In genomic region chr4:105286809-105287208, GRCm38 (mm10) we compare ENCODE assay signal across 19 mouse cellular contexts.
A peak's percentile ranks its signal among the peaks of the same experiment; 100 is the strongest.
DNase-seq lines count a peak whose midpoint lies in the region; ATAC-seq and TF ChIP-seq lines count a peak whose summit lies in the region.
"Had no signal": no experiment of that assay in that cellular context is flagged by ENCODE, and none has a peak within 500 bp of the region (broad histone marks: within the 10 kb centered on the region; RNA-seq: fewer than 3 reads in every experiment).

No protein-coding gene starts in this region.

- no peaks in the 10 kb centered on the region for H3K27me3 ChIP-seq in forebrain, embryonic 10.5 days (ENCODE audit: poor library complexity, severe bottlenecking)
- H3K27me3 ChIP-seq in forebrain, embryonic 13.5 days: no peaks in the 10 kb centered on the region
- H3K27me3 ChIP-seq in intestine, embryonic 15.5 days (replicated peaks): no peaks in the 10 kb centered on the region
- H3K27me3 ChIP-seq in intestine, postnatal 0 days (replicated peaks; ENCODE audit: control insufficient read depth, insufficient read depth, low read length): no peaks in the 10 kb centered on the region
- H3K27me3 ChIP-seq in lung, embryonic 16.5 days (ENCODE audit: control insufficient read depth, insufficient read depth, low read depth, low read length): no peaks in the 10 kb centered on the region
- no peaks in the 10 kb centered on the region for H3K27me3 ChIP-seq in CH12.LX (replicated peaks)
- H3K27me3 ChIP-seq: embryonic facial prominence, embryonic 13.5 days; forebrain, embryonic 15.5 days; heart, embryonic 13.5 days; hindbrain, embryonic 13.5 days had no signal

- H3K4me2 ChIP-seq in forebrain, embryonic 13.5 days: no peak overlapping the region
- H3K4me2 ChIP-seq in intestine, embryonic 15.5 days (replicated peaks): no peak overlapping the region
- H3K4me2 ChIP-seq in intestine, postnatal 0 days (replicated peaks; ENCODE audit: low read depth): no peak overlapping the region
- H3K4me2 ChIP-seq in lung, embryonic 16.5 days (ENCODE audit: low read depth, low read length): no peak overlapping the region
- no peak overlapping the region for H3K4me2 ChIP-seq in CH12.LX (ENCODE audit: insufficient read depth, low read depth, poor library complexity, severe bottlenecking)
- H3K4me2 ChIP-seq: embryonic facial prominence, embryonic 13.5 days; forebrain, embryonic 15.5 days; heart, embryonic 13.5 days; hindbrain, embryonic 13.5 days had no signal

- H3K4me1 ChIP-seq in forebrain, embryonic 10.5 days: peaks cover 71% of the 10 kb centered on the region
- peaks cover 26% of the 10 kb centered on the region for H3K4me1 ChIP-seq in forebrain, embryonic 13.5 days
- H3K4me1 ChIP-seq in intestine, embryonic 15.5 days (replicated peaks): peaks cover 24% of the 10 kb centered on the region
- no peaks in the 10 kb centered on the region for H3K4me1 ChIP-seq in intestine, postnatal 0 days (replicated peaks; ENCODE audit: control insufficient read depth, insufficient read depth, low read length)
- peaks cover 11% of the 10 kb centered on the region for H3K4me1 ChIP-seq in lung, embryonic 16.5 days (replicated peaks; ENCODE audit: control insufficient read depth, insufficient read depth, low read length)
- H3K4me1 ChIP-seq in CH12.LX (ENCODE audit: control insufficient read depth in 1 of 2, insufficient read depth in 2 of 2): peaks cover 65 to 92% of the 10 kb centered on the region in 2 experiments

- 88% methylated on average over 10 of the region's 10 CpGs for WGBS in forebrain, embryonic 10.5 days
- 89% methylated on average over 10 of the region's 10 CpGs for WGBS in forebrain, embryonic 13.5 days
- WGBS in intestine, embryonic 15.5 days: 48% methylated on average over 10 of the region's 10 CpGs
- WGBS in intestine, postnatal 0 days: 61% methylated on average over 10 of the region's 10 CpGs
- 54% methylated on average over 10 of the region's 10 CpGs for WGBS in lung, embryonic 16.5 days

- no peak overlapping the region for H3K4me3 ChIP-seq in forebrain, embryonic 10.5 days
- no peak overlapping the region for H3K4me3 ChIP-seq in forebrain, embryonic 13.5 days
- H3K4me3 ChIP-seq in intestine, embryonic 15.5 days (replicated peaks): no peak overlapping the region
- no peak overlapping the region for H3K4me3 ChIP-seq in intestine, postnatal 0 days (ENCODE audit: low read depth, low read length)
- no peak overlapping the region for H3K4me3 ChIP-seq in lung, embryonic 16.5 days (ENCODE audit: low read length)
- no peak overlapping the region for H3K4me3 ChIP-seq in CH12.LX (replicated peaks in 1 of 3; ENCODE audit: low read depth in 2 of 3, low read length in 2 of 3, poor library complexity in 1 of 3)
- H3K4me3 ChIP-seq: embryonic facial prominence, embryonic 13.5 days; forebrain, embryonic 15.5 days; heart, embryonic 13.5 days; hindbrain, embryonic 13.5 days had no signal

- H3K36me3 ChIP-seq in forebrain, embryonic 10.5 days (replicated peaks): no peaks in the 10 kb centered on the region
- no peaks in the 10 kb centered on the region for H3K36me3 ChIP-seq in forebrain, embryonic 13.5 days (ENCODE audit: poor library complexity, severe bottlenecking)
- no peaks in the 10 kb centered on the region for H3K36me3 ChIP-seq in intestine, embryonic 15.5 days
- no peaks in the 10 kb centered on the region for H3K36me3 ChIP-seq in intestine, postnatal 0 days (ENCODE audit: control insufficient read depth, insufficient read depth)
- H3K36me3 ChIP-seq in lung, embryonic 16.5 days (ENCODE audit: control insufficient read depth, insufficient read depth, low read length): no peaks in the 10 kb centered on the region
- H3K36me3 ChIP-seq in CH12.LX (replicated peaks in 1 of 2; ENCODE audit: control insufficient read depth in 1 of 2, insufficient read depth in 1 of 2, low read length in 1 of 2): no peaks in the 10 kb centered on the region
- H3K36me3 ChIP-seq: embryonic facial prominence, embryonic 13.5 days; forebrain, embryonic 15.5 days; heart, embryonic 13.5 days; hindbrain, embryonic 13.5 days had no signal

- no peaks in the 10 kb centered on the region for H3K9me3 ChIP-seq in forebrain, embryonic 10.5 days
- no peaks in the 10 kb centered on the region for H3K9me3 ChIP-seq in forebrain, embryonic 13.5 days (replicated peaks)
- no peaks in the 10 kb centered on the region for H3K9me3 ChIP-seq in intestine, embryonic 15.5 days
- no peaks in the 10 kb centered on the region for H3K9me3 ChIP-seq in intestine, postnatal 0 days (ENCODE audit: control insufficient read depth)
- no peaks in the 10 kb centered on the region for H3K9me3 ChIP-seq in lung, embryonic 16.5 days (ENCODE audit: control insufficient read depth, low read length)
- H3K9me3 ChIP-seq in CH12.LX (replicated peaks; ENCODE audit: low read length): no peaks in the 10 kb centered on the region
- H3K9me3 ChIP-seq: embryonic facial prominence, embryonic 13.5 days; forebrain, embryonic 15.5 days; heart, embryonic 13.5 days; hindbrain, embryonic 13.5 days had no signal

- in situ Hi-C loops in CH12.LX (cut with MboI; ENCODE audit: low pct_ligation_motif_present, low pct_unique_long_range_greater_than_20kb, low sequenced_read_pairs): no loop called here

- TF ChIP-seq RAD21 in CH12.LX (IDR thresholded peaks at IDR 0.05; ENCODE audit: low read depth, low read length): no peak

- no peak for TF ChIP-seq EP300 in CH12.LX (IDR thresholded peaks at IDR 0.05; ENCODE audit: low read length)

- no peak overlapping the region for H3K9ac ChIP-seq in forebrain, embryonic 13.5 days
- no peak overlapping the region for H3K9ac ChIP-seq in intestine, embryonic 15.5 days
- no peak overlapping the region for H3K9ac ChIP-seq in intestine, postnatal 0 days (ENCODE audit: low read depth, low read length)
- no peak overlapping the region for H3K9ac ChIP-seq in lung, embryonic 16.5 days (ENCODE audit: low read length)
- no peak overlapping the region; the same call in 1 of the 2 replicates for H3K9ac ChIP-seq in CH12.LX (ENCODE audit: insufficient read depth, low read depth)
- H3K9ac ChIP-seq: embryonic facial prominence, embryonic 13.5 days; forebrain, embryonic 15.5 days; heart, embryonic 13.5 days; hindbrain, embryonic 13.5 days had no signal

- no peak for TF ChIP-seq POLR2A in CH12.LX (IDR thresholded peaks at IDR 0.05; ENCODE audit: low read depth, low read length)

- H3K79me2 ChIP-seq in CH12.LX (replicated peaks; ENCODE audit: control insufficient read depth, extremely low read depth, insufficient read depth, poor library complexity, severe bottlenecking): no peaks in the 10 kb centered on the region

- dilution Hi-C loops in CH12.LX (cut with MboI; ENCODE audit: extremely low pct_ligation_motif_present, extremely low pct_unique_long_range_greater_than_20kb, low sequenced_read_pairs): no loop called here

- peak overlapping the region; percentile 21; the same call in 1 of the 2 replicates for H3K27ac ChIP-seq in forebrain, embryonic 10.5 days
- H3K27ac ChIP-seq in forebrain, embryonic 13.5 days: no peak overlapping the region
- H3K27ac ChIP-seq in intestine, embryonic 15.5 days: 0 out of 2 replicates have a peak overlapping the region, but pooled peaks have one; percentile 9
- H3K27ac ChIP-seq in intestine, postnatal 0 days (ENCODE audit: low read depth, low read length): no peak overlapping the region
- no peak overlapping the region for H3K27ac ChIP-seq in lung, embryonic 16.5 days (ENCODE audit: low read length)
- H3K27ac ChIP-seq in CH12.LX (ENCODE audit: insufficient read depth, low read depth): peak overlapping the region; percentile 71
- H3K27ac ChIP-seq: embryonic facial prominence, embryonic 13.5 days; forebrain, embryonic 15.5 days; heart, embryonic 13.5 days; hindbrain, embryonic 13.5 days; hindbrain, postnatal 0 days had no signal

- no peak for DNase-seq in forebrain, embryonic 10.5 days (ENCODE audit: extremely low spot score, low spot score)
- DNase-seq in lung, postnatal 10 days: no peak
- no peak for DNase-seq in CH12.LX (ENCODE audit: extremely low read depth)
- DNase-seq in cerebellum, postnatal 25 days: no peak
- DNase-seq: cerebellum, adult 11 months; cerebellum, adult 8-10 months; cerebellum, postnatal 14 days; gastrocnemius, postnatal 10 days; heart, postnatal 36 days had no signal

- ATAC-seq in forebrain, embryonic 13.5 days: no peak
- no peak for ATAC-seq in intestine, embryonic 15.5 days
- ATAC-seq in intestine, postnatal 0 days: no peak
- peak; percentile 56 for ATAC-seq in lung, embryonic 16.5 days (ENCODE audit: low read depth)
- ATAC-seq: CD4-positive, CD25-positive, alpha-beta regulatory T cell, adult 4 months; forebrain, embryonic 15.5 days; hindbrain, postnatal 0 days had no signal

- no peak for TF ChIP-seq CTCF in intestine, postnatal 0 days (IDR thresholded peaks at IDR 0.05; ENCODE audit: low read depth)
- TF ChIP-seq CTCF in CH12.LX (conservative IDR thresholded peaks at IDR 0.05 in 1 of 2, IDR thresholded peaks at IDR 0.05 in 1 of 2; ENCODE audit: low read depth in 2 of 2, low read length in 2 of 2): no peak

TF ChIP-seq in CH12.LX, 34 proteins besides CTCF, POLR2A, EP300 and RAD21:
- 0 out of 2 replicates have a peak, but pooled peaks have one; percentile 2 for TF ChIP-seq UBTF (IDR thresholded peaks at IDR 0.05; ENCODE audit: low read depth, low read length)
- TF ChIP-seq KAT2A (IDR thresholded peaks at IDR 0.05; ENCODE audit: insufficient replicate concordance, low read length): no peak

Comparison
In these comparisons a context has a peak if more than half of its experiments do, and no peak if none do; other contexts are left out.
1. H3K27ac ChIP-seq: peak in forebrain, embryonic 10.5 days (single experiment), intestine, embryonic 15.5 days (single experiment) and CH12.LX (single experiment); none in forebrain, embryonic 13.5 days (single experiment), intestine, postnatal 0 days (single experiment) and lung, embryonic 16.5 days (single experiment).